Mouse (Mus musculus) heart, embryonic 11.5 days (tissue): ENCODE measurements around the gene Umps. TPM values are rescaled to one million over a fixed set of nuclear protein-coding genes. Genes with fewer than 3 reads are reported as not detected.

Experiments used
- ATAC-seq: fragments of 200-750 bp; cut with Nextera tagmentation; replicated peaks from 2 replicates; pipeline ENCODE4 v1.8.0; 2017; ENCODE audit warnings: moderate library complexity; ENCODE audit not compliant: insufficient number of reproducible peaks, low FRiP score, low TSS enrichment
- H3K27ac ChIP-seq: fragments of 300-500 bp; sonication (generic); 2 replicates; pipeline ENCODE4 v1.5.1; 2014; ENCODE audit warnings: mild to moderate bottlenecking, low read depth, low read length
- H3K27me3 ChIP-seq: fragments of 300-500 bp; sonication (generic); 2 replicates; pipeline ENCODE4 v1.6.1; 2014; ENCODE audit warnings: mild to moderate bottlenecking, low read length, mixed read lengths; ENCODE audit not compliant: control insufficient read depth, insufficient read depth
- H3K36me3 ChIP-seq: fragments of 300-500 bp; sonication (generic); 2 replicates; pipeline ENCODE4 v1.6.1; 2014; ENCODE audit warnings: mild to moderate bottlenecking, low read length, moderate library complexity, mixed read lengths; ENCODE audit not compliant: control insufficient read depth, insufficient read depth
- H3K4me1 ChIP-seq: fragments of 300-500 bp; sonication (generic); 2 replicates; pipeline ENCODE4 v1.6.1; 2014; ENCODE audit warnings: low read length; ENCODE audit not compliant: control insufficient read depth, insufficient read depth
- H3K4me2 ChIP-seq: fragments of 300-500 bp; sonication (generic); 2 replicates; pipeline ENCODE4 v1.6.1; 2014; ENCODE audit warnings: mild to moderate bottlenecking, moderate library complexity
- H3K4me3 ChIP-seq: fragments of 300-500 bp; sonication (generic); 2 replicates; pipeline ENCODE4 v1.5.1; 2014; ENCODE audit warnings: low read depth, low read length
- H3K9ac ChIP-seq: fragments of 300-500 bp; sonication (generic); 2 replicates; pipeline ENCODE4 v1.6.1; 2014; ENCODE audit warnings: mild to moderate bottlenecking, low read depth, low read length, moderate library complexity
- H3K9me3 ChIP-seq: fragments of 300-500 bp; sonication (generic); replicated peaks from 2 replicates; pipeline ENCODE4 v1.6.1; 2016; ENCODE audit warnings: low read length; ENCODE audit not compliant: control insufficient read depth
- WGBS: fragments of 180-500 bp; shearing (Covaris S2); extraction: QIAGEN DNeasy Blood & Tissue Kit; methylation state at CpG from one replicate; pipeline ENCODE4 v1.1.7; 2014; ENCODE audit not compliant: insufficient replicate concordance; 5-methylcytosine and 5-hydroxymethylcytosine counted together
- polyA plus RNA-seq: library from polyadenylated mRNA; unstranded; fragments of >200 nt; fragmentation: Nextera tagmentation; extraction: Ambion mirVana; gene quantifications from 2 replicates; pipeline ENCODE4 v1.2.1, GENCODE M21; 2014

The Umps gene
- polyA plus RNA-seq, 1 experiment from 2014 or later, result 43.0 TPM

DNA sequence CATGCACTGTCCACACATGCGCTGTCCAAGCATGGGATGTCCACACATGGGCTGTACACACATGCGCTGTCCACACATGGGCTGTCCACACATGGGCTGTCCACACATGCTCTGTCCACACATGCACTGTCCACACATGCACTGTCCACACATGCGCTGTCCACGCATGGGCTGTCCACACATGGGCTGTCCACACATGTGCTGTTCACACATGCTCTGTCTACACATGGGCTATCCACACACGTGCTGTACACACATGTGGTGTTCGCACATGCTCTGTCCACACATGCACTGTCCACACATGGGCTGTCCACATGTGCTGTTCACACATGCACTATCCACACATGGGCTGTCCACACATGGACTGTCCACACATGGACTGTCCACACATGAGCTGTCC is 16.9 kb upstream of the Umps start:
- no peak for ATAC-seq
- H3K9me3 ChIP-seq, result no peaks in the 10 kb centered on the region
- no peaks in the 10 kb centered on the region for H3K4me1 ChIP-seq
- no peak overlapping the region for H3K27ac ChIP-seq
- H3K4me3 ChIP-seq, result no peak overlapping the region
- WGBS, result 94% methylated on average over 6 of the region's 6 CpGs
- H3K36me3 ChIP-seq, result no peaks in the 10 kb centered on the region
- H3K4me2 ChIP-seq, result no peak overlapping the region
- no peak overlapping the region for H3K9ac ChIP-seq
- no peaks in the 10 kb centered on the region for H3K27me3 ChIP-seq

GRCm38 (mm10) chr16:33979855-33980254 is 13.0 kb upstream of the Umps start:
- H3K27ac ChIP-seq, result no peak overlapping the region
- H3K9me3 ChIP-seq, result no peaks in the 10 kb centered on the region
- H3K27me3 ChIP-seq, result no peaks in the 10 kb centered on the region
- no peaks in the 10 kb centered on the region for H3K36me3 ChIP-seq
- H3K4me2 ChIP-seq, result no peak overlapping the region
- H3K9ac ChIP-seq, result no peak overlapping the region
- H3K4me3 ChIP-seq, result no peak overlapping the region
- ATAC-seq, result no peak
- no peaks in the 10 kb centered on the region for H3K4me1 ChIP-seq
- 72% methylated on average over 2 of the region's 2 CpGs for WGBS

GRCm38 (mm10) chr16:33967283-33967640 is 424 bp upstream of the Umps start:
- Histone ChIP-seq H3K27ac (no peak overlapping the region), H3K27me3 (no peaks in the 10 kb centered on the region), H3K4me1 (peaks cover 8% of the 10 kb centered on the region), H3K36me3 (peaks cover 10% of the 10 kb centered on the region), H3K9ac (peak overlapping the region; percentile 87), H3K4me2 (peak overlapping the region; percentile 88), H3K9me3 (no peaks in the 10 kb centered on the region), H3K4me3 (peak overlapping the region; percentile 89)
- 57% methylated on average over 2 of the region's 2 CpGs for WGBS
- ATAC-seq, result 0 out of 2 replicates have a peak, but pooled peaks have one; percentile 35

DNA sequence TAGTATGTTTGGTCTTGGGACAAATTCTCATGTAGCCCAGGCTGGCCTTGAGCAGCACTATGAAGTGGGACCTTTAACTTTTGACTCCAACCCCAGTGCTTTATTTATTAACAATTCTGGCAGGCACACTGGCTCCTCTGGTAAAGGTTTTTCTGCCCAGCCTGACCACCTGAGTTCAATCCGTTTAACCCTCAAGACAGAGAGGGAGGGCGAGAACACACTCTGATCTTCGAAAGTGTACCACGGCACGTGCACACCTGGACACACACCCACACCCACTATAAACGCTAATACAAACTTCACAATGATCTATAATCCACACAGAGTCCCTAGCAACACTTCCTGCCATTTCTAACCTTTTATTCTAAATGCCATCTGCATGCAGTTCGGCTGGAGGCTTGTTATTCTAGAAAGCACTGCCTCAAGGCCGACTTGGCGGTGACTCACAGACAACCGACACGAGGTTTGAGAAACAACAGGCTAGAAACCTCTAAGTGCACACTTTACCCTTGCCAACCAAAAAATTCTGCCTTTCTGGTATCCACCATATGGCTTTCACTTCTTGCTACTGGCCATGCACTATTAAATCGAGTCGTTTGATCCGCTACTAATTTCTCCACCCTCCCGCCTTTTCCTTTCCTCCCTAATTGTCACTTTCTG is 830 bp downstream of the Umps start:
- Histone ChIP-seq H3K36me3 (peaks cover 18% of the 10 kb centered on the region), H3K9ac (peak overlapping the region; percentile 87), H3K4me1 (peaks cover 8% of the 10 kb centered on the region), H3K27ac (0 out of 2 replicates have a peak overlapping the region, but pooled peaks have one; percentile 38), H3K4me2 (peak overlapping the region; percentile 88), H3K27me3 (no peaks in the 10 kb centered on the region), H3K4me3 (peak overlapping the region; percentile 89), H3K9me3 (no peaks in the 10 kb centered on the region)
- WGBS, result 15% methylated on average over 15 of the region's 15 CpGs
- ATAC-seq, result no peak

GRCm38 (mm10) chr16:33963509-33963908 is 3.3 kb downstream of the Umps start:
- ATAC-seq, result no peak
- Histone ChIP-seq H3K9ac (no peak overlapping the region), H3K36me3 (peaks cover 20% of the 10 kb centered on the region), H3K4me1 (peaks cover 8% of the 10 kb centered on the region), H3K4me3 (no peak overlapping the region), H3K9me3 (no peaks in the 10 kb centered on the region), H3K27ac (no peak overlapping the region), H3K27me3 (no peaks in the 10 kb centered on the region), H3K4me2 (no peak overlapping the region)
- 87% methylated on average over 6 of the region's 6 CpGs for WGBS

GRCm38 (mm10) chr16:33954793-33955192 is 12.0 kb downstream of the Umps start:
- no peak overlapping the region for H3K27ac ChIP-seq
- no peaks in the 10 kb centered on the region for H3K27me3 ChIP-seq
- H3K36me3 ChIP-seq, result peaks cover 39% of the 10 kb centered on the region
- ATAC-seq, result no peak
- 91% methylated on average over 1 of the region's 1 CpGs for WGBS
- no peaks in the 10 kb centered on the region for H3K9me3 ChIP-seq
- no peak overlapping the region for H3K4me2 ChIP-seq
- H3K9ac ChIP-seq, result no peak overlapping the region
- H3K4me3 ChIP-seq, result no peak overlapping the region
- no peaks in the 10 kb centered on the region for H3K4me1 ChIP-seq

- H3K36me3 ChIP-seq, result peaks cover 40% of the 10 kb centered on the region
- H3K27ac ChIP-seq, result no peak overlapping the region
- no peak overlapping the region for H3K4me3 ChIP-seq
- no peak overlapping the region for H3K4me2 ChIP-seq
- H3K9ac ChIP-seq, result no peak overlapping the region
- no peaks in the 10 kb centered on the region for H3K9me3 ChIP-seq
- H3K27me3 ChIP-seq, result no peaks in the 10 kb centered on the region
- H3K4me1 ChIP-seq, result no peaks in the 10 kb centered on the region
- ATAC-seq, result no peak
- WGBS, result 82% methylated on average over 4 of the region's 4 CpGs
Measured at GRCm38 (mm10) chr16:33953008-33953407, 13.8 kb downstream of the Umps start.

DNA sequence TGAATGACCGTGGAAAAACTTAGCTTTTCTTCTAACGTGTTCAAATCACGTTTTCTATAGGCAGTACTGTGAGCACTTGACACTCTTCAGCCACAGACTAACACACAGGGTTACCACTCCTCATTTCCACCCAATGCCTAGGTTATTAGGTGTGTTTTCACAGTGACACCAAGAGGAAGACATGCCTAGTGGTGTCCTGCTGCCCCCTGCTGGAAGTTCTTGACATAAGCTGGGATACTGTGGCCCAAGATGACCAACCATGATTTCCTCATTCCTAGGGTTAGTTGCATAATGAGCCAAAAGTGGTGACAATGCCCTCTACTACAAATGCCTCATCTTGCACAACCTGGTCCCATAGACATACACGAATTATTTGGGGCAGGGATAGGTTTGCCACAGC is 16.0 kb downstream of the Umps start:
- Histone ChIP-seq H3K27ac (no peak overlapping the region), H3K4me3 (no peak overlapping the region), H3K4me2 (no peak overlapping the region), H3K36me3 (peaks cover 27% of the 10 kb centered on the region), H3K27me3 (no peaks in the 10 kb centered on the region), H3K9ac (no peak overlapping the region), H3K4me1 (peaks cover 4% of the 10 kb centered on the region; the same call in 1 of the 2 replicates), H3K9me3 (no peaks in the 10 kb centered on the region)
- ATAC-seq, result no peak
- 37% methylated on average over 4 of the region's 4 CpGs for WGBS

- no peak for ATAC-seq
- peaks cover 22% of the 10 kb centered on the region for H3K36me3 ChIP-seq
- H3K27ac ChIP-seq, result no peak overlapping the region
- no peaks in the 10 kb centered on the region for H3K27me3 ChIP-seq
- H3K9me3 ChIP-seq, result no peaks in the 10 kb centered on the region
- no peak overlapping the region for H3K4me2 ChIP-seq
- no peak overlapping the region for H3K4me3 ChIP-seq
- 78% methylated on average over 6 of the region's 6 CpGs for WGBS
- H3K9ac ChIP-seq, result no peak overlapping the region
- peaks cover 7% of the 10 kb centered on the region; the same call in 1 of the 2 replicates for H3K4me1 ChIP-seq
Measured at GRCm38 (mm10) chr16:33950386-33950785, 16.5 kb downstream of the Umps start.
